Mouse (Mus musculus) adrenal gland, postnatal 4 days (tissue): ENCODE measurements around the gene Rnf220. TPM values are rescaled to one million over a fixed set of nuclear protein-coding genes. Genes with fewer than 3 reads are reported as not detected.
A peak's percentile ranks its signal among the peaks of the same experiment; 100 is the strongest.

Experiments
- DNase-seq, 2 experiments: peaks; one replicate each; pipeline ENCODE4 v3.0.0; 2021 to 2022; ENCODE audit warnings: low spot score in 2 of 2, mixed read lengths in 2 of 2
- total RNA-seq, 2 experiments: library from RNA; stranded (reverse); gene quantifications; 2 replicates each; pipeline ENCODE4 v1.2.3; 2021

Gene Rnf220
- total RNA-seq, 2 experiments from 2014 or later: 107 to 110 TPM

DNA sequence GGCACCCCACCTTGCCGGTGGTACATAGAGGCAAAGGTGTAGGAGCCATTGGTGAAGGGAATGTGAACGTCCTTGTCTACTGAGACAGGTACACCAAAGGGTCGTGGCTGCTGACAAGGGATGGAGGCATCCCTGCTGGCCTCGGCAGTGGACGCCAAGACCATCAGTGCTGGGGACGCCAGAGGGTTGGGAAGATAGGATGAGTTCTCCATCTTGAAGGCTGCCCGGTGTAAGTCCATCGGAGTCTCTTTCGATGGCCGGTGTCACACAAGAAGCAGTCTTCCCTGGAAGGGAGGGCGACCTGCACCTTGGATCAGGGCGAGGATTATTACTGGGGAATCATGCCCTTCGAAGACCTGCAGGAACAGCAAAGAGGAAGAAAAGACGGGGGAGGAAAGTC lies 6.9 kb downstream of the Rnf220 start:
- no peak for DNase-seq

GRCm38 (mm10) chr4:117489566-117489965 lies 7.3 kb downstream of the Rnf220 start:
- DNase-seq: no peak

GRCm38 (mm10) chr4:117487471-117487870 lies 9.4 kb downstream of the Rnf220 start:
- no peak for DNase-seq

DNA sequence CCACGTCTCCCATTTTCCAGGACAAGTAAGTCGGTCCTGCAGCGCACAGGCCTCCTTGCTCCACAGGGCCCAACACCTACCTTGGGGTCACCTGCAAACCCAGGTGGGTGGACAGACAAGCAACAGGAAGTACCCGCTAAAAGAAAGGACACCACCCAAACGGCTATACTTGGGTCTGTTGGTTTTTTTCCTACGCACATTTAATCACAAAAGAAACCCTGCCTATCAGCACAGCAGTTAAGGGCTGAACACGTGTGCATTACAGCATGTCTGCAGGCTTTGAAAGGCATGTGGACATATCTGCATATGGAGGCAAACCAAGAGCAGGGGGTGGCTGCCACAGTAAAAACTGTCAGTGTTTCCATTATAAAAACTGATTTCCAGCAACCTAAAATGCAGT lies 10.7 kb downstream of the Rnf220 start:
- no peak for DNase-seq

- no peak for DNase-seq
Observed at GRCm38 (mm10) chr4:117485045-117485780, 11.6 kb downstream of the Rnf220 start.

GRCm38 (mm10) chr4:117484256-117485044 lies 12.4 kb downstream of the Rnf220 start:
- peak in 1 of 2 experiments; percentile 18 for DNase-seq

DNA sequence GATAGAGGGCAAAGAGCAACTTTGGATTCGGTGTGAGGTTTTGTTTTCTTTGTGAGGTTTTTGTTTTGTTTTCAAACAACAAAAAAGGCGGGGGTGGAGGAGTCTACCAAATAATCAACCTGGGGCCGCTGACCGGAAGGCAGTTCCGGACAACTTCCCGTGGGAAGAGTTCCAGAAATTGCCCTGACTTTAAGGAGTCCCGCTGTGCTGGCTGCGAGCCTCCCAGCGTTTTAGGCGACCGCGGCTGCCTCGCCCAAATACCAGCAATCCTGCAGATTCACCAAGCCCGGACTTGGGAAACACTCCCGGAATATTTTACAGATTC lies 13.0 kb downstream of the Rnf220 start:
- DNase-seq: peak in 1 of 2 experiments; percentile 23

DNA sequence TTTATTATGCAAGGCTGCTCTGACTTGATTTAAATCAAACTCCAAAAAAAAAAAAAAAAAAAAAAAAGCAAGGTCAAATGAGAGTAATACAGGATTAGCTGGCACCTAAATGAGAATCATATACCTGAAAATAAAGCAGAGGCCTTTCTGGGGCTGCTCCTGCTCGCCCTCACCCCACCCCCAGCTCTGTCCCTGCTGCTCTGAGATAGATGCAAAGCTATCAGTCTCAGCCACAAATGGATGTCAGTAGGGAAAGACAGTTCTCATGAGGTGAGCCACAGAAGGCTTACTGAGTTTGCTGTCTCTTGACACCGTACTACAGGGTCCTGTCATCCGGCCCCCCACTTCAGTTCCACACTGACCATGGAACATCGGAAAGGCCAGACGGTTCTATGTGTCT lies 14.7 kb downstream of the Rnf220 start:
- no peak for DNase-seq

GRCm38 (mm10) chr4:117480611-117481445 lies 16.0 kb downstream of the Rnf220 start:
- DNase-seq: no peak

DNA sequence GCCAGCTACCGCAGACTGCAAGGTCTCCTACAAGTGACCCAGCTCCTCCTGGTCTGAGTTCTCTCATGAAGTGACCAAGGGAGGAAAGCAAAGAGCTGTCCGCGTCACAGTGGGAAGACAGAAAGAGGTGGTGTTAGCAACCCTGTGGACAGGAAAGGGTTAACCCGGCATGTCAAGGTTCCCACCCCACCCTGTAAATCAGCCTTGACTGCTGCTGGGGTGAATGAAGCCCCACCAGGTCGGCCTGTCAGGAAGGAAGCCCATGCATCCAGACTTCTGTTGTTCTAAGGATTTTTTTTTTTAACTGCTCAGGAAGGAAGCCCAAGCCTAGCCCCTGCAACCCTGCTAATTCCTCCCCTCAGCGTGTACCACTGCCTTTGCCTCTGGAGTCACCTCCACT lies 16.9 kb downstream of the Rnf220 start:
- DNase-seq: no peak

- no peak for DNase-seq
Observed at GRCm38 (mm10) chr4:117478101-117478673, 18.7 kb downstream of the Rnf220 start.

DNA sequence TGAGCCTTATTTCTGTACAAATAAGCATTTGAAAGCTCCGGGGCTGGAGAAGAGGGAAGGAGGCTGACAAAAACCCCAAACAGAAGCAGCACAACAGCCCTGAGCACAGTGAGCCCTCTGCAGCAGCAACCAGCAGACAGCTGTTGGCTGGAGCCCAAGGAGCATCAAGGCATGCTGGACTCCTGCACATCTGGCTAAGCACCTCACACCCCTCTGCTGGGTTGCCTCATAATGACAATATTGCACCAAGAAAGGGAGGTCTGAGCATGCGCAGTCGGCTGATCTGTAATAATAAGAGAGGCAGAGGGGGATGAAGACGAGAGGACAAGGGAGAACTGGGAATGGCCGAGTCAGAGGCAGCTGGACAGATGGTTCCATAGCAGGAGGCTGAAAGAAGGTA lies 19.5 kb downstream of the Rnf220 start:
- no peak for DNase-seq

DNA sequence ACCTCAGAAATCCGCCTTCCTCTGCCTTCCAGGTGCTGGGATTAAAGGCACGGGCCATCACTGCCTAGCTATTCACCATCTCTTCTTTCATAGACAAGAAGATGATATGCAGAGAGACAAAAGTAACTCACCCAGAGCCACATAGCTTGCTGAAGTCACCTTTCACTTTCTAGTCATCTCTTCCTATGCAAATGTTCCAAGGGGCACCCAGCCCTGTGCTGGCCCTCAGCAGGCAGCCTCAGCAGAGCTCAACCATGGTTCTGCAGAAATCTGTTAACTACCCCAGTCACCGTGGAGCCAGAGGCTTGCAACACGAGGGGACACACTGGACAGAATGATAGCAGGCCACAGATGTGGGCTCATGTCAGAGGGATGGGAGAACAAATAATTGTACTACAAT lies 20.1 kb downstream of the Rnf220 start:
- DNase-seq: no peak

GRCm38 (mm10) chr4:117476355-117476754 lies 20.5 kb downstream of the Rnf220 start:
- no peak for DNase-seq

- no peak for DNase-seq
Observed at GRCm38 (mm10) chr4:117473985-117474354, 22.9 kb downstream of the Rnf220 start.

GRCm38 (mm10) chr4:117473291-117473984 lies 23.4 kb downstream of the Rnf220 start:
- DNase-seq: no peak

DNA sequence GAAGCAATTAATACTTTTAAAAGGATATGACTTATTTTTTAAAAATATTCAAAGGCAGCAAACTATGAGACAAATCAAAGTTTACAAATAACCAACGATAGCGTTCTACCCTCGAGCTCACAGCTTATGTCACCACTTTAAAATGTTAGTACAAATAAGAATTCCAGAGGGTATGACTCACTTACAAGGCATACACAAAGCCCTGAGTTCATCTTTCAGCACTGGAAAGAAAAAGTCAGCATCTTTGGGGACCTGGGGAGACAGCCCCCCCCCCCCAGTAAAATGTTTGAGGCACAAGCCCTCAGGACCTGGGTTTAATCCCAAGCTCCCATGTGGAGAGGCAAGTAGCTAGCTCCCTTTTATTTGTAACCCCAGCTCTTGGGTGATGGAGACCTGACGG lies 27.4 kb downstream of the Rnf220 start:
- DNase-seq: no peak

- DNase-seq: no peak
Observed at GRCm38 (mm10) chr4:117467936-117468335, 28.9 kb downstream of the Rnf220 start.

DNA sequence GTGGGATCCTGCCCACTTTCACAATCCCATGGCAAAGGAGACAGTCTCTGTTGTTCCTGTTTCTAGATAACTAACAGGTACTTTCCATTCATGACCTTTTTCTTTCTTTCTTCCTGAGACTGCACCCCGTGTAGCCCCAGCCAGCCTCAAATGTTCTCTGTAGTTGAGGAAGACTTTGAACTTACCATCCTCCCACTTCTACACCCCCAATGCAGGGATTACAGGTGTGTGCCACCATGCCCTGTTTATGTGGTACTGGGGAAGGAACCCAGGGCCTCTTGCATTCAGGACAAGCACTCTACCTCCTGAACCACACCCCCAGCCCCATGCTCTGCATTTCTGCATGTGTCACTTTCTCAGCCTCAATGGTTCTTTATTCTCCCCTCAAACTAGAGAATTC lies 47.7 kb downstream of the Rnf220 start:
- DNase-seq: no peak

GRCm38 (mm10) chr4:117447926-117448325 lies 48.9 kb downstream of the Rnf220 start:
- DNase-seq: no peak
